Mouse (Mus musculus): ENCODE data around the gene Slc35a5. TPM values are rescaled to one million over a fixed set of nuclear protein-coding genes. Genes with fewer than 3 reads are reported as not detected.
A peak's percentile ranks its signal among the peaks of the same experiment; 100 is the strongest.

The Slc35a5 gene
- 10 to 100 TPM; 12.2 to 14.1 TPM for total RNA-seq (2021)
- long read RNA-seq, experiment 1, full-length matches to known transcripts = 4 of 5 reads
- long read RNA-seq, experiment 1, partial matches to known transcripts = 1 of 5 reads
- long read RNA-seq, experiment 1, other reads (novel, unspliced or antisense) = 0 of 5 reads
- long read RNA-seq, experiment 2, full-length matches to known transcripts = 7 of 8 reads
- long read RNA-seq, experiment 2, partial matches to known transcripts = 0 of 8 reads
- long read RNA-seq, experiment 2, other reads (novel, unspliced or antisense) = 1 of 8 reads

- intact Hi-C loops (cut with DNase I) = no loop called here
- peak; percentile 97 for DNase-seq
Measured at GRCm38 (mm10) chr16:45158522-45159388, at the start of gene Slc35a5, which contains the start of gene Atg3. TSS of gene Slc35a5 (minus strand) at chr16:45158706. TSS of gene Atg3 (plus strand) at chr16:45158785.

- no peak for DNase-seq
- intact Hi-C loops (cut with DNase I) = no loop called here
Measured at GRCm38 (mm10) chr16:45204859-45205670, 46.6 kb upstream of the Slc35a5 start.

GRCm38 (mm10) chr16:45204438-45204837, 45.9 kb upstream of the Slc35a5 start:
- no peak for DNase-seq
- intact Hi-C loops (cut with DNase I) = no loop called here

- intact Hi-C loops (cut with DNase I) = no loop called here
- DNase-seq = no peak
Measured at GRCm38 (mm10) chr16:45201395-45201794, 42.9 kb upstream of the Slc35a5 start.

- intact Hi-C loops (cut with DNase I) = loop anchor here (2.0 to 5.0 kb wide), 4 partner anchors 85 to 432 kb away; no protein-coding TSS in a partner anchor
- DNase-seq = peak; percentile 54 to 80
Measured at GRCm38 (mm10) chr16:45196816-45197215, 38.3 kb upstream of the Slc35a5 start.

- intact Hi-C loops (cut with DNase I) = no loop called here
- peak; percentile 75 to 84 for DNase-seq
Measured at GRCm38 (mm10) chr16:45192613-45193012, 34.1 kb upstream of the Slc35a5 start.

GRCm38 (mm10) chr16:45181824-45182223, 23.3 kb upstream of the Slc35a5 start:
- no peak for DNase-seq
- intact Hi-C loops (cut with DNase I) = no loop called here

GRCm38 (mm10) chr16:45178552-45178951, 20.0 kb upstream of the Slc35a5 start:
- intact Hi-C loops (cut with DNase I) = no loop called here

GRCm38 (mm10) chr16:45159389-45159716, 847 bp upstream of the Slc35a5 start:
- intact Hi-C loops (cut with DNase I) = no loop called here
- no peak for DNase-seq

More at GRCm38 (mm10) chr16:45178552-45178951, 20.0 kb upstream of the Slc35a5 start:
- DNase-seq = no peak

- DNase-seq = peak; percentile 70 to 77
- intact Hi-C loops (cut with DNase I) = no loop called here
Measured at GRCm38 (mm10) chr16:45158136-45158521, 377 bp downstream of the Slc35a5 start.

GRCm38 (mm10) chr16:45154741-45155250, 3.7 kb downstream of the Slc35a5 start:
- DNase-seq = no peak
- intact Hi-C loops (cut with DNase I) = no loop called here

- DNase-seq = no peak
- intact Hi-C loops (cut with DNase I) = no loop called here
Measured at GRCm38 (mm10) chr16:45148488-45149082, 9.9 kb downstream of the Slc35a5 start.

- DNase-seq = no peak
- intact Hi-C loops (cut with DNase I) = no loop called here
Measured at GRCm38 (mm10) chr16:45145119-45145518, 13.4 kb downstream of the Slc35a5 start.

- intact Hi-C loops (cut with DNase I) = no loop called here
- no peak for DNase-seq
Measured at GRCm38 (mm10) chr16:45142565-45142964, 15.9 kb downstream of the Slc35a5 start.

GRCm38 (mm10) chr16:45141711-45142110, 16.8 kb downstream of the Slc35a5 start:
- intact Hi-C loops (cut with DNase I) = no loop called here
- no peak for DNase-seq

GRCm38 (mm10) chr16:45127936-45128710, 30.4 kb downstream of the Slc35a5 start:
- intact Hi-C loops (cut with DNase I) = no loop called here
- no peak for DNase-seq

GRCm38 (mm10) chr16:45124230-45125203, 34.0 kb downstream of the Slc35a5 start:
- intact Hi-C loops (cut with DNase I) = loop anchor here (5.0 kb wide), 1 partner anchor 357 kb away; the partner anchor contains the start of gene Cd200r1
- no peak for DNase-seq

- intact Hi-C loops (cut with DNase I) = loop anchor here (5.0 kb wide), 1 partner anchor 355 kb away; the partner anchor contains the start of gene Cd200r1
Measured at GRCm38 (mm10) chr16:45122571-45122970, 35.9 kb downstream of the Slc35a5 start.

More at GRCm38 (mm10) chr16:45122571-45122970, 35.9 kb downstream of the Slc35a5 start:
- peak in 1 of 2 experiments; percentile 23 for DNase-seq

Data from heart, postnatal 14 days (tissue).